Mouse (Mus musculus) lung, postnatal 36 days (tissue): ENCODE data around the gene Dag1.

Source experiments
- DNase-seq: peaks from one replicate; pipeline ENCODE4 v3.0.0; 2022; ENCODE audit warnings: mixed read lengths

Gene Dag1

GRCm38 (mm10) chr9:108223633-108224032, 40.1 kb downstream of the Dag1 start:
- no peak for DNase-seq

DNA sequence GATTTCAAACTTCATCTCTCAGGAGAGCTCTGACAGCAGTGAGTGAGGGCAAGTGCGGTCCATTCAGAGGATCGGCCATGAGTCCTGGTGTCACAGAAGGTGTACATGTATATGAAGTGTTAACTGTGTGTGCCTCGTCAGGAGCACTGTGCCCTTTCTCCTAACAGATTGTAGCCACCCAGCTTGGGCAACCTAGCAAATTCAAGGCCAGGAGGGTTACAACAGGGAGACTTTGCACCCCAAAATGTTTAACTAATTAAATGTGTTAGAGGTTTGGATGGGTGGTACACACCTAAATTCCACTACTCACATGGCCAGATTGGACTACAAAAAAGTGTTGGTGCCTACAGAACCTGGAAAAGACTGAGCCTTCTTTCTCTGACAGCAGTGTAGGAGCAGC, 42.2 kb downstream of the Dag1 start:
- no peak for DNase-seq

DNA sequence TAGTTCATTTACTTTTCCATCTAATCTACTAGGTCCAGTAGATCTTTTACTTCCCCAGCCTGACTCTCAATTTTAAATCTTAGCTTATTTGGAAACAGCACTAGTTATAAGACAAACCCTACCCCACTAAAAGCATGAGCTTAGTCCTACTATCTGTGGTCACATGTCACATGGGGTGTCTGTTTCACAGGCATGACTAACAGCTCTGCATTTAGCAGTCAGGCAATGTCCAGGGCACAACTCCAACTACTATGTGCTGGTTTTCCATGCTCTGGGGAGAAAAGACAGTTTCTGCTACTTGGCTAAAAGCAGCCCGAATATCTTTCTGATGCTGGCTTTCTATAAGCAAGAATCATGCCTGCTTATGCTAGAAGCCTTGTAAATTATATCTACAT, 43.4 kb downstream of the Dag1 start:
- DNase-seq, result no peak

DNA sequence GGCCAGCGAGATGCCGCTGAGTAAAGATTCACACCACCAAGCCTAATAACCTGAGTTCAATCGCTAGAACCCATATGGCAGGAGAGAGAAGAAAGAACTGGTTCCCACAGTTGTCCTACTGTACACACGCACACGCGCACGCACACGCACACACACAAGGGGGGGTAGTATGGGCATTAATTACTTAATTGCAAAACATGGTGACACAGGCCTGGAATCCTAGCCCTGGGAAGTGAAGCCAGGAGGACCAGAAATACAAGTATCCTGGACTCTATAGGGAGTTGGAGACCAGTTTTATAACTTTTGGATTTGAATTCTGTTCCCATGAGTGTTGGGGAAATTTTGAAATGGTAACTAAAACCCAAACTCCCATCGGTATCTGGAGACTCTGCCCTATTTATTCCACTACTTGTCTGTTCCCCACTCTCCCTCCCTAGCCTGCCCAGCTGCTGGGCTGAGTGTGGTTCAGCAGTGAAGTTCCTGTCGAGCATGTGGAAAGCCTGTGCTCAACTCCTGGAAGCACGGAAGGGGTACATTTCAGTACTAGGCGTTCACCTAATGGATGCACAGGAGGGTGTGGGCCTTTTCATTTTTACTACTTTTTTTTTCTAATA, 43.9 kb downstream of the Dag1 start:
- DNase-seq, result no peak

GRCm38 (mm10) chr9:108217936-108218543, 45.7 kb downstream of the Dag1 start:
- no peak for DNase-seq

DNA sequence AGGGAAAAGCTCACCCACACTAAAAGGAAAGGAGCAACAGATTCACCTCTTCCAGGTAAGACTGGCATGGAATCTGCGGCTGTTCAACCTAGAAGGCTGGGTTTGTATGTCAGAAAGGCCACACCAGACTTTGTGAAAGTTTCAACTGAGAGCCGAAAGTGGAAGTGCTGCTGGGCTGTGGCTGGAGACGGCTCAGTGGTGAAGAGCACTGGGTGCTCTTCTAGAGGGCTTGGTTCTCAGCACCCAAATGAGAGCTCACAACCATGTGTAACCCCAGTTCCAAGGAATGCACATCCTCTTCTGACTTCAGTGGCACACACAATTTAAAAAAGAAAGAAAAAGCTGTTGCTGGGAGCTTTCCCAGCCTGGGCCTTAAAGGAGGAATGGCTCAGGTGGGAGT, 46.4 kb downstream of the Dag1 start:
- DNase-seq, result no peak

DNA sequence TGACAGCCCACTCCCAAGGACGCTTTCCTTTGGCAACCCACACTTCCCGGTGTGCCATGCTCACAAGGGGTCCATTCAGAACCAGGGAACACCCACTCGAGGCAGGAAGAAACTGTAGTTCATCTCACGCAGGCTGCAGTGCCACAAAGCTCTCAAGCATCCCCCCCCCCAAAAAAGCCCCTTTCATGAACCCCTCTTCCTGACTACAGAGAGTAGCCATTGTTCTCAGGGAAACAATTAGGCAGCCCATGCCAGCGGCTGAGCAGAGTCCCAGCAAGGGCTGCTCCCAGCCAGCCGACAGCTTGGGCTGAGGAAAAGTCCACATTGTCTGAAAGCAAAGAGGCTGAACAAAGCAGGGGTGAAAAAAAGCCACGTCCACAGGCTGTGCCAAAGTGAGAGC, 50.7 kb downstream of the Dag1 start:
- no peak for DNase-seq

DNA sequence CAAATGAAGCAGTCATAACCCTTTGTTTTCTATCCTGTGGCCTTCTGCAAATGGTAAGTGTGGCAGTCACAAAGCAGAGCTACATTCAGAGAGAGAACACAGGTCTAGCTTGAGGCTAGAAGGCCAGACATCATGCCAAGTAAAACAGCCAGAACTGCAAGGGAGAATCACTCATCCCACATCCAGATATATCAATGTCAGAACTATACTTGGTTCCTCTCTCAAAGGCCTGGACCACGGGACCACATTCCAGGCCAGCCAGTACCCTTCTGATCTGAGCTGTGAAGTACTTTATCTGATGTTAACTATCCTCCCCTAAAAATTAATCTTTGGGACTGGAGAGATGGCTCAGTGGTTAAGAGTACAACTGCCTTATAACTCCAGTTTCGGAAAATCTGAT, 51.3 kb downstream of the Dag1 start:
- DNase-seq, result no peak

- no peak for DNase-seq
Observed at GRCm38 (mm10) chr9:108205571-108205901, 58.2 kb downstream of the Dag1 start.

- DNase-seq, result no peak
Observed at GRCm38 (mm10) chr9:108204884-108205570, 58.7 kb downstream of the Dag1 start.

GRCm38 (mm10) chr9:108203015-108203414, 60.7 kb downstream of the Dag1 start:
- DNase-seq, result peak; percentile 92

- no peak for DNase-seq
Observed at GRCm38 (mm10) chr9:108202169-108202568, 61.6 kb downstream of the Dag1 start.

DNA sequence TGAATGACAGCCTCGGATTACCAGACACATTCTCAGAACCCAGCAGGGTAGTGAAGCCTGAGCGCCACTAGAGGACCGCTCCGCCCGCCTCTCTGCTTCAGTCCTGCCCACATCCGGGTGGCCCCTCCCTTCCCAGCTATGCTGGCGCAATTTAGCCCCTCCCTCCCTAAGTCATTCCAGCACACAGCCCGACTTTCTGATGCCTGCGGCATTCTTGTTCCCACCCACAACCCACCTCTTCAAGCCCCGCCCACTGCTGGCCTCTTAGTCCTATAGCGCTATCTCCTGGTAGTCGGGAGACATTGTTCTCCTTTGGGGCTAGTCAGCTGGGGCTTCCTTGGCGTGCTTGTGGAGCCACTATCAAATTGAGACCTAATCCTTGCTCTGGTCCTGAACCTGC, 62.6 kb downstream of the Dag1 start:
- peak; percentile 98 for DNase-seq

GRCm38 (mm10) chr9:108198621-108199020, 65.1 kb downstream of the Dag1 start:
- no peak for DNase-seq

DNA sequence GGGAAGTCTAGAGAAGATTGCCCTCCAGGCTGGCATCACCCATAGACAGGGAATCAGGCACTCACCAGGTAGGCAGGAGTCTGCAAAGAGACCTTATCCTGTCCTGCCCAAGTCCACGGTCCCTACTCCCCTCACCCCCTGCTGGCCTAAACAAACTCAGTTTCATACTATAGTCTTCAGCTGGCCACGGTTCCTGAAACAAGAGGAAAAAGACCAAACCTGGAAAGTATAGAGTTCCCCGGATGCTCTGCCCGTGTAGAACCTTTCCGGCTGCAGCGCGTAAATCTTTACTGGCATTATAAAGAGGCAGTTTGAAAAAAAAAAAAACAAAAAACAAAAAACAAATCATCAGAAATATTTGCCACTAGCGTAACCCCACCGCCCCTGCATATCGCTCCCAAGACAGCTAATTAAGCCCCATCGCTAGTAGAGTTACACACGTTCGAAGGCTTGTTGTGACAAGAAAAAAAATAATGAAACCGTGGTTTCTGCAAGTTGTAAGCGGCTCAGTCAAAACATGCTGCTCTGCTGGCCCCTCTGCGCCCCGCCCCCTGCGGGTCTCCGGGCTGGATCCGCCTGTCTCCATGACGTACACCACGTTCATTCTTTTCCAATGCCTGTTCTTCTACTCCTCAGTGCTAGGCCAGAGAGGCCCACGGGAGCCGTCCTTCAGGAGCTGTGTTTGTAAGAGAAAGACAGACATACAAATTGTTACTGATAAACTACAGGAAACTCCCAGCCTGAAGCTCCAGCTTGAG, 66.7 kb downstream of the Dag1 start:
- no peak for DNase-seq

DNA sequence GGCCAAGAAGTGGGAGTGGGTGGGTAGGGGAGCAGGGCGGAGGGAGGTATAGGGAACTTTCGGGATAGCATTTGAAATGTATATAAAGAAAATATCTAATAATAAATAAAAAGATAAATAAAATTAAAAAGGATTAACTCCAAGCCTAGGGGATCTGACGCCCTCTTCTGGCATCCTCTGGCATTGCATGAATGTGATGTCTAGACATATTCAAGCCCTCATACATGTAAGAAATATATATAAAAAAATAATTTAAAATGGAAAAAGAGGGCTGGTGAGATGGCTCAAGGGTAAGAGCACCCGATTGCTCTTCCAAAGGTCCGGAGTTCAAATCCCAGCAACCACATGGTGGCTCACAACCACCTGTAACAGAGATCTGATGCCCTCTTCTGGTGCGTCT, 67.5 kb downstream of the Dag1 start:
- peak; percentile 26 for DNase-seq

DNA sequence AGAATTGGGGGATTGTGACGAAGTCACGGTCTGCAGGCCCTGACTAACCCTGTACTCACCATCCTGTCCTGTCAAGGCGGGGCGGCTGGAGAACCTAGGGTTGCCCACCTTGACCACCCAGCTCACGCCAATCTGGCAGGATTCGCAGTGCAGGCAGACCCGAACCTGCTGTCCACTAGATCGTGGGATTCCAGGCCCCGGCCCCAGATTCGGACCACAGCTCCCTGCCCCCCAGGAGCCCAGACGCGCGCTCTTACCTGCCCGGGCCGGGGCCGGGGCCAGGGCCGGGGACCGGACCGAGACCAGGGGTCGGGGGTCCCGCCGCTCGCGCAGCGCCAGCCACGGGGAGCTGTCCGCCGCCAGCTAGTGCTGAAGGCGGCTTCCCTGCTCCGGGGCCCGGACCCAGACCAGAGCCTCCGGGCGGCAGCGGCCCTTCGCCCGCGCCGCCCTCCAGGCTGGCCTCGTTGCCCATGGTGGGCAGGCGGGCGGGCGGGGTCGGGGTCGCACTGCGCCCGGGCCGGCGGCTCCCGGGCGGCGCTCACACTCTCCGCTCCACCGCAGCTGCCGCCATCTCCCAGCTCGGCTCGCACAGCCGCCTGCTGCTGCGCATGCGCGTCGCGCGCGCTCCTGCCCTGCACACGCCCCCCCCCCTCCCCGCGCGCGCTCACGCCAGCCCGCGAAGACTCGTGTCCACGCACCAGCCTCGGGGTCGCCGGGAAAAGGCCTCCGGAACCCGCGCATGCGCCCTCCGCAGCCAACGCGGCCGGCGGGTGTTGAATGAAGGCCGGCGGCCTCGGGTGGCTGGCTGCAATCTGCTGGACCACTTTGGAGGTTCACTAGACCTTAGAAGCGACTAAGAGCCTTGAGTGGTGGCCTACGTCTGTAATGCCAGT, 73.7 kb downstream of the Dag1 start, which contains the start of gene Bsn:
Gene Bsn, minus strand, starts transcription at position 598 of the 893 bp plus-strand sequence.
- peak; percentile 41 for DNase-seq

- no peak for DNase-seq
Observed at GRCm38 (mm10) chr9:108189488-108189786, 74.3 kb downstream of the Dag1 start.

DNA sequence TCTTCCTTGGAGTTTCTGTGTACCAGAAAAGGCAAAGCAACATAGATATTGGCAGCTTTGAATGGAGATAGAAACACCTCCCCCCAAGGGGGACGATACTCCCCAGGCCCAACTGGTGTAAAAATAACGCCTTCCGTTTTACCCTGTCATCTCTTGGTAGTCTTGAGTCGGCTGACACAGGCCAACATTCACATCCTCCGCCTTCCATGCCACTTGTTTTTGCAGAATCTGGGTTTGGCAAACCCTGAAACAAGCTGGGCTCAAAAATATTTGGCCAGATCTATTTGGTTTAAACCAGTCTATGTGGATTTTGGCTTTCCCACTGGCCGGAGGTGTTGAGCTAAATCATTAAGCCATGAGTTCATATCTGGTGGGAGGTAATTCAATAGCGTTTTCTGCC, 74.7 kb downstream of the Dag1 start:
- no peak for DNase-seq

DNA sequence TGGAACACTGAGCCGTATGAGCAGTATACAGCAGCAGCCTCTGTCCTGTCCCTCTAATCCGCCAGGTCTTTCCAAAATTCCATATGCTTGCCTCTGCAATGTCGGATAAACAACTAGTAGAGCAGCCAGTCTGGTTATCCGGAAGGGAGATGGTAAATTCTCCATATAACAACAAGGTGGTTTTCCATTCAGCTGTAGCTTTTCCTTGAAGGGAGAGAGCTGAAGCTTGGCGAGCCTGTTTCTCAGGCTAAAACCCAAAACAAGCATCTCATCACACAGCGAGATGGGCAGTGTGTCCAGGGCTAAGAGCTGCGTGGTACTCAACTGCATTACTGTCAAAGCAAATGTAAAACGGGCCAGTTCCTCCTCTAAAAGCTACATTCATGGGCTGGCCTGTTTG, 75.2 kb downstream of the Dag1 start:
- no peak for DNase-seq

GRCm38 (mm10) chr9:108187616-108188015, 76.1 kb downstream of the Dag1 start:
- DNase-seq, result no peak

DNA sequence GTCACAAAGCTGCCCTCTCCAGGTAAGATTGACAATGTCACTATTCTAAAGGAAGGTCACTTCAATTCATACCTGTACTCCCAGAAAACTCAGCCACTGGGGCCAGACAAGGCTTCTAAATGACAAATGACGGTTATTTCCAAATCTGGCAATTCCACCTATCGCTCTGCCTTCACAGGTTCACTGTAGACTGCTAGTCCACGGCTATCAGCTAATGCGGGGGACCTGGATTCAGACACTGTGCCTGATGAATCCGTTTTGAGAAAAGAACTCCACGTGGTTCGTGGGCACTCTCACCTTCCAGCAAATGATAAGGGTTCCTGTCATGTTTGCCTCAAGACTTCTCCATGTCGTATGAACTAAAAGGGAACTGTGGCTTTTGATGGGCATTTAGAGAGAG, 78.0 kb downstream of the Dag1 start:
- no peak for DNase-seq

DNA sequence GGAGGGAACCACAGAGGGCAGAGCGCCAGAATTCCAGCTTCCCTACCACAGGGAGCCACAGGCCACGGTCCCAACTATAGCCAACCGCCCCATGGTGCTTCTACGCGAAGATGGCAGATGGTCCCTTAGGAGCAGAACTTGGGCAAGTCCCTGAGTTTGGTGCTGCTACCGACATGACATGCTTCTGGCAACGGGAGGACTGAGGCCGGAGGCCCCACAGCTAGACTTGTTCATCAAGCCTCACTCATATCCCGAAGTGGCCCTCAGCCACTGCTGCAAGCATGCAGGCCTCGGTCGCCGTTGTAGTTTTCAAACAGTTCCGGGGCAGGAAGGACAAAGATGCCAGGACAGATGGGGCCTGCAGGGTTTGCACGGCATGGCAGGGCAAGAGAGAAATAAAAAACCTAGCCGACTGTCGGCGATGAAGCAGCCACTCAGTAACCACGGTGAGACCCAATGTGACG, 80.2 kb downstream of the Dag1 start:
- DNase-seq, result no peak
